Comparison of ENCODE assay signal across 11 mouse cellular contexts in the genomic region with DNA sequence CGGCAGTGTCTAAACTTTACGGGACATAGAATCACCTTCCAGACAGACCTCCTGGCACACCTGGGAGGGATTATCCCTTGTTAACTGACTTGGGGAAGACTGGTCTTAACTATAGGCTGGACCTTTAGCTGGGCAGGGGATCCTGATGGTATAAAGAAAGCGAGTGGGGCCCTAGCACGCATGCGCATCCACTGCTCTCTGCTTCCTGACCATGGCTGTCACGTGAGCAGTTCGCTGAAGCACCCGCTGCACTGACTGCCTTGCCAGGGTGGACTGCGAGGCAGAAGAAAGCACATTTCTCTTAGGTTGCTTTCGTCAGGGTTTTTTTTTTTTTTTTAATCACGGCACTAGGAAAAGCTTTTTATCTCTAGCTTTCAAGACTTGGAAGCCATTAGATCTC.
"Had no signal": no experiment of that assay in that cellular context is flagged by ENCODE, and none has a peak within 500 bp of the region (broad histone marks: within the 10 kb centered on the region; RNA-seq: fewer than 3 reads in every experiment).

No protein-coding gene starts in this region.

- H3K9ac ChIP-seq: limb, embryonic 15.5 days; liver, embryonic 12.5 days; midbrain, embryonic 13.5 days had no signal

- ATAC-seq: liver, embryonic 12.5 days; midbrain, embryonic 13.5 days had no signal

- H3K9me3 ChIP-seq: limb, embryonic 15.5 days; liver, embryonic 12.5 days; midbrain, embryonic 13.5 days had no signal

- H3K4me3 ChIP-seq: layer of hippocampus, adult 2 months; limb, embryonic 15.5 days; liver, embryonic 12.5 days; midbrain, embryonic 13.5 days had no signal

- DNase-seq: kidney, adult 11 months; kidney, adult 9 months; kidney, postnatal 10 days; left cerebral cortex, postnatal 4 days; right cerebral cortex, postnatal 4 days; spleen, adult 18-20 months; thymus, postnatal 4 days had no signal

- H3K27me3 ChIP-seq: limb, embryonic 15.5 days; midbrain, embryonic 13.5 days had no signal

- H3K4me2 ChIP-seq: limb, embryonic 15.5 days; liver, embryonic 12.5 days; midbrain, embryonic 13.5 days had no signal

- H3K27ac ChIP-seq: layer of hippocampus, adult 2 months; limb, embryonic 15.5 days; liver, embryonic 12.5 days; midbrain, embryonic 13.5 days had no signal

- H3K36me3 ChIP-seq: limb, embryonic 15.5 days; liver, embryonic 12.5 days; midbrain, embryonic 13.5 days had no signal
